Mouse (Mus musculus) frontal cortex, postnatal 36 days (tissue): ENCODE measurements around the gene Polr1e.
"Not testable (repeated sequence)": the region's sequence is repeated elsewhere in the genome, so short reads cannot be mapped to it uniquely, and the experiment has no call there.

Source experiments
- DNase-seq, 2 experiments: peaks; one replicate each; pipeline ENCODE4 v3.0.0; 2022; ENCODE audit warnings: low spot score in 2 of 2

Gene Polr1e

GRCm38 (mm10) chr4:45005452-45005851 lies 12.9 kb upstream of the Polr1e start:
- DNase-seq: no peak

- no peak for DNase-seq
Observed at GRCm38 (mm10) chr4:45010806-45011415, 7.5 kb upstream of the Polr1e start.

GRCm38 (mm10) chr4:45011581-45012104 lies 6.7 kb upstream of the Polr1e start:
- no peak for DNase-seq

- DNase-seq: peak; percentile 99 to 100
Observed at GRCm38 (mm10) chr4:45012105-45012975, 6.0 kb upstream of the Polr1e start, which contains the start of gene Zbtb5. TSS of gene Zbtb5 (minus strand) at chr4:45012412.

- DNase-seq: no peak
Observed at GRCm38 (mm10) chr4:45013031-45013431, 5.4 kb upstream of the Polr1e start.

- no peak for DNase-seq
Observed at GRCm38 (mm10) chr4:45013537-45013936, 4.8 kb upstream of the Polr1e start.

- peak; percentile 57 to 81 for DNase-seq
Observed at GRCm38 (mm10) chr4:45015615-45016014, 2.8 kb upstream of the Polr1e start.

- DNase-seq: no peak
Observed at GRCm38 (mm10) chr4:45019009-45019408, 626 bp downstream of the Polr1e start.

- no peak for DNase-seq
Observed at GRCm38 (mm10) chr4:45026459-45026858, 8.1 kb downstream of the Polr1e start.

- DNase-seq: no peak
Observed at GRCm38 (mm10) chr4:45032586-45032985, 14.2 kb downstream of the Polr1e start.

GRCm38 (mm10) chr4:45034693-45035628 lies 16.6 kb downstream of the Polr1e start:
- no peak for DNase-seq

GRCm38 (mm10) chr4:45036048-45036447 lies 17.7 kb downstream of the Polr1e start:
- no peak for DNase-seq

- DNase-seq: no peak
Observed at GRCm38 (mm10) chr4:45036571-45036970, 18.2 kb downstream of the Polr1e start.

GRCm38 (mm10) chr4:45037455-45038410 lies 19.4 kb downstream of the Polr1e start:
- DNase-seq: no peak

- not testable (repeated sequence) for DNase-seq
Observed at GRCm38 (mm10) chr4:45038879-45039278, 20.5 kb downstream of the Polr1e start.

GRCm38 (mm10) chr4:45039546-45039945 lies 21.2 kb downstream of the Polr1e start:
- DNase-seq: not testable (repeated sequence)

GRCm38 (mm10) chr4:45040795-45041194 lies 22.4 kb downstream of the Polr1e start:
- no peak for DNase-seq

GRCm38 (mm10) chr4:45046679-45047078 lies 28.3 kb downstream of the Polr1e start:
- no peak for DNase-seq

GRCm38 (mm10) chr4:45047286-45047887 lies 29.0 kb downstream of the Polr1e start:
- peak in 1 of 2 experiments; percentile 10 for DNase-seq

GRCm38 (mm10) chr4:45047956-45048355 lies 29.6 kb downstream of the Polr1e start:
- DNase-seq: peak; percentile 19 to 55
